Mouse (Mus musculus) limb, embryonic 14.5 days (tissue): ENCODE measurements around the gene Adgrl3. TPM values are rescaled to one million over a fixed set of nuclear protein-coding genes. Genes with fewer than 3 reads are reported as not detected.

Source experiments
- ATAC-seq: fragments of 200-750 bp; cut with Nextera tagmentation; 2 replicates; pipeline ENCODE4 v1.8.0; 2017; ENCODE audit warnings: low read depth, moderate number of reproducible peaks, moderate TSS enrichment; ENCODE audit not compliant: low FRiP score
- DNase-seq: peaks from one replicate; pipeline ENCODE4 v3.0.0-alpha.2; 2015; ENCODE audit warnings: low spot score
- H3K27ac ChIP-seq: fragments of 300-500 bp; sonication (generic); replicated peaks from 2 replicates; pipeline ENCODE4 v1.5.1; 2014; ENCODE audit warnings: low read depth, mild to moderate bottlenecking, low read length, moderate library complexity, mixed read lengths
- H3K27me3 ChIP-seq: fragments of 300-500 bp; sonication (generic); 2 replicates; pipeline ENCODE4 v1.6.1; 2014; ENCODE audit warnings: low read length, mixed read lengths; ENCODE audit not compliant: control insufficient read depth, insufficient read depth
- H3K36me3 ChIP-seq: fragments of 300-500 bp; sonication (generic); 2 replicates; pipeline ENCODE4 v1.6.1; 2014; ENCODE audit warnings: mild to moderate bottlenecking, low read length, moderate library complexity, mixed read lengths; ENCODE audit not compliant: control insufficient read depth, insufficient read depth
- H3K4me1 ChIP-seq: fragments of 300-500 bp; sonication (generic); 2 replicates; pipeline ENCODE4 v1.6.1; 2014; ENCODE audit warnings: antibody characterized with exemption, low read length, mixed read lengths; ENCODE audit not compliant: control insufficient read depth, insufficient read depth
- H3K4me2 ChIP-seq: fragments of 300-500 bp; sonication (generic); replicated peaks from 2 replicates; pipeline ENCODE4 v1.6.1; 2014; ENCODE audit warnings: low read depth, mild to moderate bottlenecking, low read length, moderate library complexity; ENCODE audit not compliant: severe bottlenecking
- H3K4me3 ChIP-seq: fragments of 300-500 bp; sonication (generic); replicated peaks from 2 replicates; pipeline ENCODE4 v1.5.1; 2014; ENCODE audit warnings: low read length
- H3K9ac ChIP-seq: fragments of 300-500 bp; sonication (generic); 2 replicates; pipeline ENCODE4 v1.6.1; 2014; ENCODE audit warnings: mild to moderate bottlenecking, low read depth, low read length, moderate library complexity; ENCODE audit not compliant: severe bottlenecking
- H3K9me3 ChIP-seq: fragments of 300-500 bp; sonication (generic); 2 replicates; pipeline ENCODE4 v1.6.1; 2016; ENCODE audit warnings: low read length; ENCODE audit not compliant: control insufficient read depth
- POLR2A ChIP-seq: fragments of 200-500 bp; IDR thresholded peaks from 2 replicates; pipeline ENCODE4 v1.8.0; 2012; ENCODE audit warnings: inconsistent platforms, mild to moderate bottlenecking, moderate library complexity, borderline replicate concordance; ENCODE audit not compliant: insufficient read depth, insufficient read length; ENCODE audit errors: extremely low read depth
- WGBS: fragments of 180-500 bp; shearing (Covaris S2); extraction: QIAGEN DNeasy Blood & Tissue Kit; methylation state at CpG from one replicate; pipeline ENCODE4 v1.1.7; 2014; 5-methylcytosine and 5-hydroxymethylcytosine counted together
- polyA plus RNA-seq, 2 experiments: library from polyadenylated mRNA; depleted of rRNA in 1 of 2; stranded (reverse) in 1 of 2; unstranded in 1 of 2; fragments of >200 nt; fragmentation: Nextera tagmentation in 1 of 2; extraction: Ambion mirVana in 1 of 2; gene quantifications; 2 replicates each; pipeline versions ENCODE4 v1.2.1 to v1.2.3; 2012 to 2014

The Adgrl3 gene
- polyA plus RNA-seq (2012; rRNA removed) (37.6 and 53.3 TPM in 2 replicates), polyA plus RNA-seq (2014; fragmentation: Nextera tagmentation; extraction: Ambion mirVana) (41.1 and 55.3 TPM in 2 replicates)

DNA sequence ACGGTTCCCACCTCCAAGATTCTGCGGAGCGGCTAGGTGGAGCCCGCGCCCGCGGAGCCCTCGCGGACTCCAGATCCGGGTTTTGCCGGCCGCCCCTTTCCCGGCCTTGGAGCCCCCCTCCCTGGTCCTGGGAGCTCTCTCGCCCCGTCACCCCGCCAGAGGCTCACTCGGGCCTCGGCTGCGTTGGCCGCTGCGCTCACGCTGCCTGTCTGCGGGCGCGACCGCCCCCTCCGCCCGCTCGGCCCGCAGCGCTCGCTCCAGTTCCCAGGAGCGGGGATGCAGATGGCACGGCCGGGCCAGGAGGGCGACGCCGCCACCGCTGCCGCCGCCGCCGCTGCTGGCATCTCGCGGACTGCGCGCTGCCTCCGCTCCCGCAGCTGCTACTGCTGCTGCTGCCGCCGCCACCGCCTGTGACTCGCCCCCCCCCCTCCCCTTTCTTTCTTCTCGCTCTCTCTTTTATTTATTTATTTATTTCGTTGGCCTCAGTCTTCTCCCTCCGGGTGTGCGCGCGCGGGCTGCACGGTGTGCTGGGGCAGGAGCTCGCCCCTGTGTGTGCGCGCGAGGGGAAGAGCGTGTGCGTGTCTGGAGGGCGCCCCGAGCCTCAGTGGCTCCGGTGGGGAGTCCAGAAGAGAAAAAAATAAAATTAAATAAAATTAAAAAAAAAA is at the start of gene Adgrl3:
Gene Adgrl3, plus strand, starts transcription at position 549 of the 665 bp plus-strand sequence.
- no peaks in the 10 kb centered on the region for H3K36me3 ChIP-seq
- peak; percentile 84; the same call in 1 of the 2 replicates for TF ChIP-seq POLR2A
- H3K27ac ChIP-seq = peak within 1 kb of the TSS; percentile 94
- ATAC-seq = peak; percentile 85
- no peaks in the 10 kb centered on the region for H3K9me3 ChIP-seq
- WGBS = 1% methylated on average over 53 of the region's 70 CpGs
- peak within 1 kb of the TSS; percentile 89 for H3K9ac ChIP-seq
- H3K27me3 ChIP-seq = no peaks in the 10 kb centered on the region
- H3K4me2 ChIP-seq = peak within 1 kb of the TSS; percentile 91
- peaks cover 9% of the 10 kb centered on the region; the same call in 1 of the 2 replicates for H3K4me1 ChIP-seq
- peak; percentile 87 for DNase-seq
- peak within 1 kb of the TSS; percentile 73 for H3K4me3 ChIP-seq

DNA sequence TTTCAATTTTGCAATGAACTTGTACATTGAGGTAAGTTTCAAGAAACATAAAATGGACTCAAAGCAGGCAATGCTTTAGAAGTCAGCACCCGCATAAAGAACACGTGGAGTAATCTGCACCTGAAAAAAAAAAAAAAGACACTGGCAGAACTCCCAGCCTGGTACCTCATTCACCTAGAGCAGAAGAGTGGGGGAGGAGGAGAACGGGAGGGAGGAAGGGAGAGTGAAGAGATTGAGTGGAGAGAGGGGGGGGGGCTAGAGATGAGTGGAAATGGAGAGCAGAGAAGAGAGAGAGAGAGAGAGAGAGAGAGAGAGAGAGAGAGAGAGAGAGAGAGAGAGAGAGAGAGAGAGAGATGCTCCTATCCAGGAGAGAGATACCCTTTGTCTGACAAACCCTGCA is 772 bp upstream of the Adgrl3 start:
- DNase-seq (no peak), ATAC-seq (peak; percentile 14)
- H3K4me2 ChIP-seq = peak overlapping the region; percentile 91
- peak overlapping the region; percentile 94 for H3K27ac ChIP-seq
- H3K4me1 ChIP-seq = peaks cover 4% of the 10 kb centered on the region; the same call in 1 of the 2 replicates
- no peak for TF ChIP-seq POLR2A
- H3K4me3 ChIP-seq = peak overlapping the region; percentile 73
- H3K9ac ChIP-seq = peak overlapping the region; percentile 89
- no peaks in the 10 kb centered on the region for H3K9me3 ChIP-seq
- no peaks in the 10 kb centered on the region for H3K36me3 ChIP-seq
- whole genome bisulfite sequencing = under 1% methylated on average over 3 of the region's 3 CpGs
- no peaks in the 10 kb centered on the region for H3K27me3 ChIP-seq

DNA sequence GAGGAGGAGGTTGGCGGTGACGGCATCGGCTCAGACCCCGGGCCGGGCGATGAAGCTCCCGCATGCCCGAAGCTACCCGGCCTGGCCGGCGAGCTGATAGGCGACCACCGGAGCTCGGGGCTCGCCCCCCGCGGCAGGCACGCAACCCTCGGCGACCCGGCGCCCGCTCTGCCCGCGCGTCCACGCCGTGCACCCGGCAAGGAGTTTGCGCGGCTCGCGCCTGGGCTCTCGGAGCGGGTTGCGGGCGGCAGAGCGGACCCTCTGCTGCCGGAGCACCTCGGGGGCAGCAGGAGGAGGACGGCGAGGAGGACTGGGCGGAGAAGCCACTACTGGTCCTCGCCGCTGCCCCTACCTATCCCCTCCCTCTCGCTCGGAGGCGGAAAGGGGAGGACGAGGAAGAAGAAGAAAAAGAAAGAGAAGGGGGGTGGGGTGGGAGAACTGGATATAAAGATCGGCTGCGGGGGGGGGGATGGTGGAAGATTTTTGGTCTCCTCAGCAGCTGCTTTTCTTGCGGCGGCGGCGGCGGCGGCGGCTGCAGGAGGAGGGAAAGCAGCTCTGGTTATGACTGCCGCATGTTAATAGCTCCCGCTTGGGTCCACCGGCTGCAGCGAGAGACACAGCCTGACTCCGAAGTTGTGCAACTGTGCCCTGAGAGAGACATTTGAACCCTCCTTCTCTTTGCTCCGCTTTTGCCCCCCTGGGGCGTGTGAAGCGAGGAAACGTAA is 505 bp downstream of the Adgrl3 start:
- Histone ChIP-seq H3K4me3 (peak overlapping the region; percentile 73), H3K9me3 (no peaks in the 10 kb centered on the region), H3K4me2 (peak overlapping the region; percentile 91), H3K27me3 (no peaks in the 10 kb centered on the region), H3K36me3 (no peaks in the 10 kb centered on the region), H3K4me1 (peaks cover 10% of the 10 kb centered on the region; the same call in 1 of the 2 replicates), H3K27ac (peak overlapping the region; percentile 94), H3K9ac (peak overlapping the region; percentile 89)
- WGBS = 1% methylated on average over 39 of the region's 67 CpGs
- peak; percentile 84 for DNase-seq
- TF ChIP-seq POLR2A = no peak
- peak; percentile 47 for ATAC-seq

DNA sequence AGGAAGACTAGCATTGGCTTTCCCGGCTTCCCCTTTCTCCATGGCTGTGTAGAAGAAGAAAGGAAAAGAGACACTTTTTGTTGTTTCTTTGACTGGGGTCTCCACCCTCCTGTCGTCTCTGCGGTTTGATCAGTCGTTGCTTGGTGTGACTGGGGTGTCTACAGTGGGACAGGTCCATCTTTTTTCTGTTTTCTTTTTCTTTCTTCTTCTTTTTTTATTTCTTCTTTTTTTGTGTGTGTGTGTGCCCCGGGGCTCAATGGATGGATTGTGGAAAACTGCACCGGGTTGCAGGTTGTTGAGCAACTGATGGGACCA is 1.0 kb downstream of the Adgrl3 start:
- peak overlapping the region; percentile 73 for H3K4me3 ChIP-seq
- H3K9me3 ChIP-seq = no peaks in the 10 kb centered on the region
- H3K36me3 ChIP-seq = no peaks in the 10 kb centered on the region
- DNase-seq (no peak), ATAC-seq (no peak)
- H3K27ac ChIP-seq = peak overlapping the region; percentile 94
- peak overlapping the region; percentile 89 for H3K9ac ChIP-seq
- H3K4me1 ChIP-seq = peaks cover 10% of the 10 kb centered on the region; the same call in 1 of the 2 replicates
- TF ChIP-seq POLR2A = no peak
- H3K4me2 ChIP-seq = peak overlapping the region; percentile 91
- no peaks in the 10 kb centered on the region for H3K27me3 ChIP-seq
- 0% methylated on average over 6 of the region's 6 CpGs for WGBS

DNA sequence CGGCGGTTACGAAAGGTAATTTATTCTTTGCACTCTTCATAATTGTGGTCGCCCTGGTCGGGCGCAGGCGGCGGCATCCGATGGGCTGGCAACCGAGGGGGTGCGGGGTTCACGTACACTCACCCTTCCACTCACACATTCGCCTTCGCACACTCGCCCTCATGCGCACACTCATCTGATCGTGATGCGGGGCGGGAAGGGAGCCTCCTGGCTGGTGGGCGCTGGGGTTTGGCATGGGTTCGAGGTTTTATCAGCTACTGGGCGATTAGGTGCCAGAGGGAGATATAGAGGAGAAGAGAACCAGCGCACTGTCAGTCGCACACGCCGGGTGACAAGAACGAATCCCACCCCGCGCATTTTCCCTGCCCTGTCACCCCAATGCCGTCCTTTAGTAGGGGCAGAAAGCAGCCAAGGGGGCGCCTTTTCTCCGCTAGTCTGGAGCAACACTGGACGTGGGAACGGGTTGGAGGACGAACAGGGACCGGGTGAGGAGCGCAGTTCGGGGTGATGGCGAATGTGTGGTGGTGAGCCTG is 1.5 kb downstream of the Adgrl3 start:
- peak overlapping the region; percentile 94 for H3K27ac ChIP-seq
- no peaks in the 10 kb centered on the region for H3K9me3 ChIP-seq
- WGBS = 2% methylated on average over 39 of the region's 39 CpGs
- DNase-seq (peak; percentile 36), ATAC-seq (no peak)
- H3K4me1 ChIP-seq = peaks cover 10% of the 10 kb centered on the region; the same call in 1 of the 2 replicates
- peak overlapping the region; percentile 91 for H3K4me2 ChIP-seq
- no peak for TF ChIP-seq POLR2A
- H3K4me3 ChIP-seq = peak overlapping the region; percentile 73
- H3K9ac ChIP-seq = peak overlapping the region; percentile 89
- no peaks in the 10 kb centered on the region for H3K27me3 ChIP-seq
- H3K36me3 ChIP-seq = no peaks in the 10 kb centered on the region
